Mouse (Mus musculus) cerebellum, adult (tissue): ENCODE data around the gene Nipsnap2.
"Not testable (repeated sequence)": the region's sequence is repeated elsewhere in the genome, so short reads cannot be mapped to it uniquely, and the experiment has no call there.

Experiments
- ATAC-seq: cut with Nextera tagmentation; 2 replicates; pipeline ENCODE4 v1.9.2; 2017; ENCODE audit warnings: mild to moderate bottlenecking, moderate library complexity, mixed read lengths; ENCODE audit not compliant: insufficient number of reproducible peaks, low FRiP score, low TSS enrichment

Gene Nipsnap2

GRCm38 (mm10) chr5:129759929-129760480 lies 35.1 kb downstream of the Nipsnap2 start:
- ATAC-seq = no peak

DNA sequence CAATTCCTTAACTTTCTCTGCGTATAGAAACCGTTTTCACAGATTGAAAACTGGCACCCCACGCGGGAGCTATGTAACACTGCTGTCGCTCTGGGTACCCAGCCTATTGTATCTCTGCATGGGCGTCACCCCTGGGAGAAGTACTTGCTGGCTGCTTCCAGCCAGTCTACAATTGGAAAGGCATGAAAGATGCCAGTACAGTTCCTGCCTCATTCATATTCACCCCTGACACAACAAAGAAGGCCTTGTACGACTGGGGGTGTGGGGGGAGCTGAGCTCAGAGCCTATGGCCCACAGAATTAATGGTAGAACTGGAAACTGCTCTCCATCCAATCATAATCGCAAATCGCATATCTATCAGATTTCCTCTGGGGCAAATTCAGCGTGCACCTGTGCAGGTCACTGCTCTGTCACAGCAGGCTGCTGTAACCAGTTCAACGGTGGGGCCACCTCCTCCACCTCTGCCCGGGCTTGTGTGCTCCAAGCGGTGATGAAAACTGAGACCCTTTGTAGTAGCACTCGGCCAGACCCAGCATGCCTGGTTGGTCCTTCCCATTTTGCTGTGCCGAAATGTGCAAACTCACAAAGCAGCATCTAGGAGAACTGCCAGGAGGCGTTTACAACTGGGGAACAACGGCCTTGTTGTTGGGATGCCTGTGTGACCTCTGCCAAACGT lies 37.1 kb downstream of the Nipsnap2 start:
- no peak for ATAC-seq

DNA sequence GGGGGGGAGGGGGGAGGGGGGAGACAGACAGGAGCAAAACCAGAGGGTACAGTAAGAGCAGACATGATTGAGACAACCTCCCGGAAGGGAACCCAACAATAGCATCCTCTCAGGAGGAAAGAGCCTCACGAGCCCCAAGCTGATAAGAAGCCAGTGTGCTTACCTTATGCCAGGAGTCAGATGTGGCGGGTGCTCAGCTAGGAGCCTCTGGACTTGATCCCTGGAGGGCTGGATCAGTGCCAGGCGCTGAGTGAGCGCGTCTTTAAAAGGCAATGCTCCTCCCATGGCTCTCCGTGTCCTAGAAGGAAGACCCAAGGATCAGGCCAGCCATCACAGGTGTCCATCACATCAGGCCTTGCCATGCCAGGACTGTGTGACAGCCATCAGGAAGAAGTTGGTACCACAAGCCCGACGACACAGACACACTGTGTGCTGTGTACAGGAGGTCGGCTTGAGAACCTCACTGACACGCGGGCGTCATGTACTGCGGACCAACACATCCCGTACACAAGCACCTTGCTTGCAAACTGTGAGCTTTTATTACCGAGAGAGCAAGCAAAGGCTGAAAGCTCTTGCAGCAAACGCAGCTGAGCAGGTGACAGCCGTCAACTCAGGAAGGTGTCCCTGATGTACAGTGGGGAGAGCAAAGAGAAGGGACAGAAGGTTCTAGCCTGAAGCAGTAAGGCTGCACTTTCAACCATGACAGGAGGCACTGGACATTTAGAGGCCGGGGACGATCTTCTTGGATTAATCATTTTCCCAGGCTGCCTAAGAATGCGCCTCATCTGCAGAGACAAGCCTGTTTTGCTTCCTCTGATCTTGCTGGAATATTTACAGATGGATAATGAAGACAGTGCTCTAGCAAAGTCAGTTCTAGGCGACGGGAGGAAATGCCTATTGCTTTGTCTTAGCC lies 45.8 kb downstream of the Nipsnap2 start:
- no peak for ATAC-seq

DNA sequence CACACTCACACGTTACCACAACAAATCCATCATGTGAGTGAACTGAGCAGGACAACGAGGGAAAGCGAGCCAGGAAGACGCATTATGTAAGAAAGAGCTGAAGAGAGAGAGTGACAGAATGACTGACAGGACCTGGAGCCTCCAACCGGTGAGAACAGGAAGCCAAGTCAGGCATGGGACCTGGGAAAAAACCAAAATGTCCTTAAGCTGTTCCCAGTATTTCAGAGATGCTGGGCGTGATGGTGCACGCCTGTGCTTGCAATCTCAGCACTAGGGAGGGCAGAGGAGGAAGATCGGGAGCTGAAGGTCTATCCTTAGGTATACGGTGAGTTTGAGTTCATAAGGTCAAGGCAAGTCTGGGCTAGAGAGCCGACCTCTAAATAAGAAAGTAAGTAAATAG lies 47.6 kb downstream of the Nipsnap2 start:
- ATAC-seq = no peak

- not testable (repeated sequence) for ATAC-seq
Observed at GRCm38 (mm10) chr5:129773330-129773729, 48.5 kb downstream of the Nipsnap2 start.

GRCm38 (mm10) chr5:129774661-129775060 lies 49.8 kb downstream of the Nipsnap2 start:
- no peak for ATAC-seq

- ATAC-seq = 0 out of 2 replicates have a peak, but pooled peaks have one; percentile 16
Observed at GRCm38 (mm10) chr5:129778348-129778995, 53.6 kb downstream of the Nipsnap2 start.

- ATAC-seq = peak; percentile 92; the same call in 1 of the 2 replicates
Observed at GRCm38 (mm10) chr5:129778996-129779716, 54.3 kb downstream of the Nipsnap2 start.

DNA sequence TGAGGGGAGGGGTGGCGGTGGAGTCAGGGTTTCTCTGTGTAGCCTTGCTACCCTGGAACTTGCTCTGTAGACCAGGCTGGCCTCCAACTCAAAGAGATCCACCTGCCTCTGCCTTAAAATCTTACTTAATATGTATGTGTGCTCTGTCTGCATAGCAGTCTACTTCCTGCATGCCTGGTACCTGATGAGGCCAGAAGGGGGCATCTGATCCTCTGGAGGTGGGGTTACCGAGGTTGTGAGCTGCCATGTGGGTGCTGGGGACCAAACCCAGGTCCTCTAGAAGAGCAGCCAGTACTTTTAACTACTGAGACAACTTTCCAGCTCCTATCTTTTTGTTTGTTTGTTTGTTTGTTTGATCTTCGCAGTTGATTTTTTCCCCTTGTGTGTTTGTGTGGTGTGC lies 55.3 kb downstream of the Nipsnap2 start:
- no peak for ATAC-seq

DNA sequence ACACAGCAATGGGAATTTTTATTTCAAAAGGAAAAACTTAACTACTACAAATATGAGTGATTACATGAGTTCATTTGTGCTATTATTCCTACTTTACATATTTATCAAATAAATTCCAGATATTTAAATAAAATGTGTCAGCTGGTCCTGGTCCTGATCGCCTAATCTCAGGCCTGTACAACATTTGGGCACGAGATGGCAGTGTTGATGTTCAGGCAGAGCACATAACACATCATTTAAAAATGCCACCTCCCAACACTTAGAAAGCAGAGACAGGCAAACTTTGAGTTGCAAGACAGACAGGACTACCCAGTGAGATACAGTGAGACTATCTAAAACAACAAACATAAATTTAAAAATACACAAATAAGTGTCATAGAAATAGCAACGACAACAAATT lies 57.3 kb downstream of the Nipsnap2 start:
- no peak for ATAC-seq

DNA sequence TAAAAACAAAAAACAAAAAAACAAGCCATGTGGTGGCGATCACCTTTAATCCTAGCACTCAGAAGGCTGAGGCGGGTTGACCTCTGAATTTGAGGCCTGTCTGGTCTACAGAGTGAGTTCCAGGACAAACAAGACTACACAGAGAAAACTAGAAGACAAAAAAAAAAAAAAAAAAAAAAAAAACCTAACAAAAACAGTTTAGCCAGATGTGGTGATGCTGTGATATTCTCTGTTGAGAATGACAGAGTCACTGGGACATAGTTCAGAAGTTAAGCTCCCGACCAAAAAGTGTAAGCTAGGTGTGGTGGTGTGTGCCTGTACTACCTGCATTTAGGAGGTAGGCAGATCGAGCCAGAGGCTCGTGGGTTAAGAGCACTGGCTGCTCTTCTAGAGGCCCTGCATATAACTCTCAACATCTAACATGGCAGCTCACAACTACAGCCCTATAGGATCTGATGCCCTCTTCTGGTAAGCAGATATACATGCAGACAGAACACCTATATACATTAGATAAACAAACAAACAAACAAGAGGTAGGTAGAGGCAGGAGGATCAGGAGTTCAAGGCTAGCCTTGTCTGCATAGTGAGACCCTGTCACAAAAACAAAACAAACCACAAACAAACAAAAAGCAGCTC lies 60.5 kb downstream of the Nipsnap2 start:
- ATAC-seq = no peak

DNA sequence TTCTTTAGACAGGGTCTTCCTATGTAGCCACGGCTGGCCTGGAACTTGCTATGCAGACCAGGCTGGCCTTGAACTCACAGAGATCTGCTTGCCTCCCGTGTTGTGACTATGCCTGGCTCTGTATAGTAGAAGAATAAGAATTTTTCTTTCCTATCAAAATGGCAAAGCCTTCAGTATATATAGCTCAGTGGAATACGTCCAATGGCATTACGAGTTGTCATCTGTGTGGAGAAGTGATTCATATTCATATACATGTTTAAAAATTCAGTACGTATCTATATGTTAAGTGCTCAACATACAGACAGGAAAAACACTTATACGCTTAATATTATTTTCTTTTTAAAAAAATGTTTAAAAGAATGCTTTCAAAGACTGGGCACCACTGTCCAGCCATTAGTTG lies 61.3 kb downstream of the Nipsnap2 start:
- no peak for ATAC-seq

GRCm38 (mm10) chr5:129786818-129787790 lies 62.2 kb downstream of the Nipsnap2 start, which contains the start of gene Psph:
Gene Psph (minus strand): TSS chr5:129787449.
- peak; percentile 97 for ATAC-seq

- no peak for ATAC-seq
Observed at GRCm38 (mm10) chr5:129787818-129788593, 63.1 kb downstream of the Nipsnap2 start.

- ATAC-seq = not testable (repeated sequence)
Observed at GRCm38 (mm10) chr5:129790591-129790990, 65.7 kb downstream of the Nipsnap2 start.
